Mouse (Mus musculus) cerebellum, adult 11 months (tissue): ENCODE measurements around the gene Capn15.

Source experiments
- DNase-seq: peaks from one replicate; pipeline ENCODE4 v3.0.0; 2022

The Capn15 gene

GRCm38 (mm10) chr17:25985306-25986294 lies at the start of gene Capn15:
Capn15 (minus strand) TSS chr17:25985796.
- DNase-seq: peak; percentile 92

GRCm38 (mm10) chr17:26032037-26032436 lies 46.4 kb upstream of the Capn15 start:
- no peak for DNase-seq

GRCm38 (mm10) chr17:26031583-26031982 lies 46.0 kb upstream of the Capn15 start:
- peak; percentile 75 for DNase-seq

- DNase-seq: no peak
Measured at GRCm38 (mm10) chr17:26028261-26028660, 42.7 kb upstream of the Capn15 start.

GRCm38 (mm10) chr17:26024674-26025073 lies 39.1 kb upstream of the Capn15 start:
- DNase-seq: no peak

- DNase-seq: no peak
Measured at GRCm38 (mm10) chr17:26023966-26024365, 38.4 kb upstream of the Capn15 start.

GRCm38 (mm10) chr17:26023181-26023580 lies 37.6 kb upstream of the Capn15 start:
- DNase-seq: no peak

GRCm38 (mm10) chr17:26021728-26022341 lies 36.2 kb upstream of the Capn15 start:
- no peak for DNase-seq

- DNase-seq: no peak
Measured at GRCm38 (mm10) chr17:26020848-26021347, 35.3 kb upstream of the Capn15 start.

- no peak for DNase-seq
Measured at GRCm38 (mm10) chr17:26018388-26018787, 32.8 kb upstream of the Capn15 start.

GRCm38 (mm10) chr17:26017949-26018348 lies 32.4 kb upstream of the Capn15 start:
- no peak for DNase-seq

GRCm38 (mm10) chr17:26017021-26017420 lies 31.4 kb upstream of the Capn15 start:
- DNase-seq: no peak

GRCm38 (mm10) chr17:26013711-26014110 lies 28.1 kb upstream of the Capn15 start:
- no peak for DNase-seq

- peak; percentile 91 for DNase-seq
Measured at GRCm38 (mm10) chr17:26011841-26012460, 26.4 kb upstream of the Capn15 start.

- peak; percentile 79 for DNase-seq
Measured at GRCm38 (mm10) chr17:26009540-26009939, 23.9 kb upstream of the Capn15 start.

GRCm38 (mm10) chr17:26008787-26009186 lies 23.2 kb upstream of the Capn15 start:
- DNase-seq: no peak

GRCm38 (mm10) chr17:26008331-26008730 lies 22.7 kb upstream of the Capn15 start:
- no peak for DNase-seq

- DNase-seq: no peak
Measured at GRCm38 (mm10) chr17:26007646-26008045, 22.1 kb upstream of the Capn15 start.

- DNase-seq: no peak
Measured at GRCm38 (mm10) chr17:26005731-26006450, 20.3 kb upstream of the Capn15 start.

GRCm38 (mm10) chr17:26004711-26005110 lies 19.1 kb upstream of the Capn15 start:
- DNase-seq: no peak

- DNase-seq: no peak
Measured at GRCm38 (mm10) chr17:26003864-26004263, 18.3 kb upstream of the Capn15 start.

- no peak for DNase-seq
Measured at GRCm38 (mm10) chr17:25998425-25998824, 12.8 kb upstream of the Capn15 start.

GRCm38 (mm10) chr17:25993489-25993888 lies 7.9 kb upstream of the Capn15 start:
- DNase-seq: no peak
